Mouse (Mus musculus) megakaryocyte, embryonic 14.5 days (primary cell): ENCODE data around the gene Parva. TPM values are rescaled to one million over a fixed set of nuclear protein-coding genes. Genes with fewer than 3 reads are reported as not detected.

ENCODE experiments used
- H3K27me3 ChIP-seq: replicated peaks from 2 replicates; pipeline ENCODE3; 2012; ENCODE audit warnings: inconsistent platforms
- H3K36me3 ChIP-seq: replicated peaks from 2 replicates; pipeline ENCODE3; 2012; ENCODE audit warnings: low read length, inconsistent platforms, mixed read lengths
- H3K4me1 ChIP-seq: 2 replicates; pipeline ENCODE4 v1.6.1; 2012; ENCODE audit warnings: inconsistent platforms
- H3K4me3 ChIP-seq: replicated peaks from 2 replicates; pipeline ENCODE3; 2012; ENCODE audit warnings: moderate library complexity, mild to moderate bottlenecking, inconsistent platforms
- H3K9me3 ChIP-seq: 2 replicates; pipeline ENCODE4 v1.6.1; 2012; ENCODE audit warnings: inconsistent platforms
- FLI1 ChIP-seq: IDR thresholded peaks from 2 replicates; pipeline ENCODE4 v1.6.1; 2012; ENCODE audit warnings: low read length, inconsistent platforms, mixed read lengths
- GATA1 ChIP-seq: IDR thresholded peaks from 3 replicates; pipeline ENCODE4 v1.6.1; 2012; ENCODE audit warnings: mixed read lengths, low read length, inconsistent platforms, borderline replicate concordance
- polyA plus RNA-seq: library from polyadenylated mRNA; stranded (reverse); fragments of >175 nt; gene quantifications from 2 replicates; pipeline ENCODE4 v1.2.3, GENCODE M21; 2012; ENCODE audit warnings: low replicate concordance; ENCODE audit not compliant: insufficient read depth

Parva gene
- polyA plus RNA-seq, 1 experiment = 0.07 TPM

DNA sequence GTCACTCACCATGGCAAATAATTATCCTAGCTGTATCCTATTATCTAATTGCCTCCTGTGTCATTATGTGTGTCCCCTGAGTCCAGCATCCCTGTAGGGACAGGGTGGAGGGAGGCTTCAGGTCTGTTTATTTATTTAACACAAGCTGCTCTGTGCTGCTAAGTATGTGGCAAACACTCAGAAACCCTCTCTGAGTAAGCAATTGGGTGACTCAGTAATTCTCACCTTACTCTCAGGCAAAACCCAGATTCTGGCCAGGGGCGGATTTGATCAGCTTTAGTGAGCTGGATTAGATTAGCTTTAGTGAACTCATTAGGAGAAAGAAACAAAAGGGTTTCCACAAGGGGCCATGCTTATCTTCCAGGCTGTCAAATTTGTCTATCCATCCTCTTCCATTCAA is 64.4 kb downstream of the Parva start:
- no peaks in the 10 kb centered on the region for H3K4me1 ChIP-seq
- no peak overlapping the region for H3K4me3 ChIP-seq
- H3K36me3 ChIP-seq = no peaks in the 10 kb centered on the region
- H3K27me3 ChIP-seq = no peaks in the 10 kb centered on the region
- no peaks in the 10 kb centered on the region for H3K9me3 ChIP-seq
- TF ChIP-seq FLI1 (no peak), GATA1 (no peak)

DNA sequence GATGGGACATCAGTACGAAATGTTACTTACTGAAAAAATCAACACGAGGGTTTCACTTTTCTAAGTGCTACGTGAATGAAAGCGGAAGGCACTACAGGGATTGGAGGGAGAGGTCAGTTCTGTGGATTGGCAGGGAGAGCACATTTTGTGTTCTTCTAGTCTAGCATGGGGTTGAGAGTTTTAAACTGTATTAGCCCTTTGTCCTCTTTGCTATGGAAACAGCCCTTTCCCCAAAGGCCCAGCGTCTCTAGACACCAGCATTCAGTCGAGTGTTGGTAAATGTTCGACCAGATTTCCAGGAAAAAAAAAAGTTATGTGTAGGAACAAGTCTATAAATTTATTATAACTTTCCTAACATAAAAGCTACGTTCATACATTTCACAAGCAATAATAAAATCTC is 68.6 kb downstream of the Parva start:
- no peak for TF ChIP-seq GATA1
- no peak for TF ChIP-seq FLI1

DNA sequence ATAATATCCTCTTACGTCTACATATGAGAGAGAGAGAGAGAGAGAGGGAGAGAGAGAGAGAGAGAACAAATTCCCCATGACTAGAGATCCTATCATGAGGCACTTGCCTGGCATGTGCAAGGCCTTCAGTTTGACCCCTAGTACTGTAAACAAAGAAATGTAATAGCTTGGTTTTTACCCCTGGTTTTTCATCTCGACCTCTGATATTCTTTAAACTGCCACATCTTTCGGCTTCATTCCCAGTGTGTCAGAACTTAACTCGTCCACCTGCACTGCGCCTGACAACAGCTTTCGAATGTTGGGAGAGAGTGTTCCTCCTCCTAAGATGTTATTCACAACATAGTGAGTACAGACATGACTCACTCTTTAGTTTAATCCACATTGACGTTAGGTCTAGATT is 69.6 kb downstream of the Parva start:
- Histone ChIP-seq H3K27me3 (peaks cover 4% of the 10 kb centered on the region), H3K4me3 (no peak overlapping the region), H3K4me1 (no peaks in the 10 kb centered on the region), H3K9me3 (no peaks in the 10 kb centered on the region), H3K36me3 (no peaks in the 10 kb centered on the region)
- TF ChIP-seq GATA1 = no peak
- no peak for TF ChIP-seq FLI1

More for the DNA sequence above, 68.6 kb downstream of the Parva start:
- Histone ChIP-seq H3K4me3 (no peak overlapping the region), H3K4me1 (no peaks in the 10 kb centered on the region), H3K36me3 (no peaks in the 10 kb centered on the region), H3K27me3 (no peaks in the 10 kb centered on the region), H3K9me3 (no peaks in the 10 kb centered on the region)

DNA sequence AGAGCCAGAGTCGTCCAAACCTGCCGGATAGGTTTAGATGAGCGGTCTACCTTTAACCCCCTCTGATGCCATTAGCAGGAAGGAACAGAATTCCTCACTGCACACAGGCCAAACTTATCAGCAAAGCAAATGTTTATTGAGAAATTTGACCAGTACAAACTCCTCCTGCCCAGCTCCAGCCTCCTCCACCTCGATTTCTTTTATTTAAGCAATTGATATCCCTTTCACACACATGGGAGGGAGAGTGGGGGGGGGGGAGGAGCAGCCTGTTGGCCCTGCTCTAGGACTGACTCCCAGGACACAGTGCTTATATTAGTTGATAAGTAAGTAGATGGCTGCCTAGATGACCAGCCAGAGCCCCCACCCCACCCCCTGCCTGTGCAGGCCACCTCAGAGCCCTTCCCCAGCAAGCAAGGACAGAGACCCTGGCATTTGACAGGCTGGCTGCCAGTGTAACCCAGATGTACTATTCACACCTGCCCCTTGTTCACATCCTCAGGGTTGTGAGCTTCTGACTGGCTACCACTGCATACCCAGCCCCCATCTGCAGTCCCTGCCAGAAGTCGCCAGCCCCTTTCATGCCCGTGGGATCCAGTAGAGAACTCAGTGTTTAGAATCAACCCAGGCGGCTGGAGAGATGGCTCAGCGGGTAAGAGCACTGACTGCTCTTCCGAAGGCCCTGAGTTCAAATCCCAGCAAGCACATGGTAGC is 71.4 kb downstream of the Parva start:
- no peaks in the 10 kb centered on the region for H3K4me1 ChIP-seq

GRCm38 (mm10) chr7:112499453-112500133 is 72.3 kb downstream of the Parva start:
- no peak overlapping the region for H3K4me3 ChIP-seq

More for the DNA sequence above, 71.4 kb downstream of the Parva start:
- Histone ChIP-seq H3K27me3 (peaks cover 4% of the 10 kb centered on the region), H3K4me3 (no peak overlapping the region), H3K9me3 (no peaks in the 10 kb centered on the region), H3K36me3 (no peaks in the 10 kb centered on the region)
- TF ChIP-seq GATA1 (no peak), FLI1 (no peak)

DNA sequence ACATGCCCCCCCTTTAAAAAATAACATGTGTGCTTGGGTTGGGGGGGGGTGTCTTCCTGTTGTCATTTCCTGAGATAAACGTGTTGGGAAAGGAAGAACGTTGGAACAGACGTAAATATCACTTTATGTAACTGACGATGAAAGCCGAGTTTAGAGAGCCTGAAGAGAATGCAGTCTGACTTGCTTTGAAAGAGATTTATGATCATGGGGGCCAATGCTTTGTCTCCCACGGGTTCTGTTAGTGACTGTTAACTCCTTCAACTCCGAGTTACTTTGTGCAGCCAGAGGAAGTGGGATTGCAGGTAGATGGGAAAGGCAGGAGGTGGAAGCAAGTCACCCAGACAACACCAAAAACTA is 72.8 kb downstream of the Parva start:
- no peaks in the 10 kb centered on the region for H3K4me1 ChIP-seq
- TF ChIP-seq FLI1 (no peak), GATA1 (no peak)

More at GRCm38 (mm10) chr7:112499453-112500133, 72.3 kb downstream of the Parva start:
- Histone ChIP-seq H3K27me3 (peaks cover 9% of the 10 kb centered on the region), H3K9me3 (no peaks in the 10 kb centered on the region), H3K36me3 (no peaks in the 10 kb centered on the region), H3K4me1 (no peaks in the 10 kb centered on the region)
- TF ChIP-seq FLI1 (no peak), GATA1 (no peak)

GRCm38 (mm10) chr7:112502050-112502809 is 74.9 kb downstream of the Parva start:
- Histone ChIP-seq H3K4me3 (no peak overlapping the region), H3K9me3 (no peaks in the 10 kb centered on the region), H3K36me3 (no peaks in the 10 kb centered on the region), H3K27me3 (peaks cover 13% of the 10 kb centered on the region), H3K4me1 (no peaks in the 10 kb centered on the region)
- no peak for TF ChIP-seq FLI1
- TF ChIP-seq GATA1 = no peak

More for the DNA sequence above, 72.8 kb downstream of the Parva start:
- Histone ChIP-seq H3K27me3 (peaks cover 9% of the 10 kb centered on the region), H3K4me3 (no peak overlapping the region), H3K9me3 (no peaks in the 10 kb centered on the region), H3K36me3 (no peaks in the 10 kb centered on the region)

DNA sequence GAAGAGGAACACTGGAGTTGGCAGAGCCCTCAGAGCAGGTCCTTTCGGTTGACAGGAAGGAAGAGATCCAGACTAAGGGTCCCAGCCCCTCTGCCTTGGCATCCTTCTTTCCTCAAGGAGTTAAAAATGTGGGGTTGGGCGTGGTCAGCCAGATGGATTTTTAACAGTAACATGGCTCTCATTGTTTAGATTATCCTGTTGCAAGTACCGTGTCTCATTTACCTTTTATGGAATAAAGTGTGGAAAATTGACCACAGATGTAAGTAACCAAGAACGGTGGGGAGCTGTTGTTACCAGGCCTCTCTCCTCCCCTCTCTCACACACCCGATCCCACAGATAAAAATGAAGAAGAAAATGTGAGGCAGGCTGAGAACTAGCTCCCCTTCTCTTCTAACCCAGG is 75.5 kb downstream of the Parva start:
- TF ChIP-seq FLI1 = no peak
- no peak for TF ChIP-seq GATA1
- no peaks in the 10 kb centered on the region for H3K9me3 ChIP-seq
- peaks cover 15% of the 10 kb centered on the region for H3K27me3 ChIP-seq
- no peaks in the 10 kb centered on the region for H3K4me1 ChIP-seq
- no peak overlapping the region for H3K4me3 ChIP-seq
- no peaks in the 10 kb centered on the region for H3K36me3 ChIP-seq

GRCm38 (mm10) chr7:112503448-112503847 is 76.1 kb downstream of the Parva start:
- Histone ChIP-seq H3K4me3 (no peak overlapping the region), H3K36me3 (no peaks in the 10 kb centered on the region), H3K4me1 (no peaks in the 10 kb centered on the region), H3K27me3 (peaks cover 15% of the 10 kb centered on the region), H3K9me3 (no peaks in the 10 kb centered on the region)
- TF ChIP-seq FLI1 (no peak), GATA1 (no peak)

DNA sequence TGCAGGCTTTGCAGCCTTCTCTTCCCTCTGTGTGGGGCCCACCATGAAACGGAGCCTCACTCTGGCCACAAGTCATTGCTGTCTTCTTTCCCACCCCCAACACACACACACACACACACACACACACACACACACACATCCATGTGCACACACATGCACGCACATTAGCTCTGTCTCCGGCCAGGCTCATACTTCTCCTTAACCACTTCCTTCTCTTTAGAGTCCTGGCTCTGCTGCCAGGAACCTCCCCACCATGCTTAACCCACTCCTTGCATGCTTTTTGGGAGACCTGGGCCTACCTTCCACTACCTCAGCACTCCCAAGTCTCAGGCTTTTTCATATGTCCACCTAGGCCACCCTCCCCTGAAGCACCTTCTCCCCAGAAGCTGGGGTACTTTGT is 76.6 kb downstream of the Parva start:
- Histone ChIP-seq H3K36me3 (no peaks in the 10 kb centered on the region), H3K27me3 (peaks cover 15% of the 10 kb centered on the region), H3K9me3 (no peaks in the 10 kb centered on the region), H3K4me1 (no peaks in the 10 kb centered on the region), H3K4me3 (no peak overlapping the region)
- TF ChIP-seq FLI1 (no peak), GATA1 (no peak)
